Mouse (Mus musculus) frontal cortex, postnatal 14 days (tissue): Measurements from ENCODE around the gene Zfp646.
"Not testable (repeated sequence)": the region's sequence is repeated elsewhere in the genome, so short reads cannot be mapped to it uniquely, and the experiment has no call there.

ENCODE experiments used
- DNase-seq, 2 experiments: peaks; one replicate each; pipeline ENCODE4 v3.0.0; 2022; ENCODE audit warnings: low spot score in 2 of 2

Gene Zfp646

DNA sequence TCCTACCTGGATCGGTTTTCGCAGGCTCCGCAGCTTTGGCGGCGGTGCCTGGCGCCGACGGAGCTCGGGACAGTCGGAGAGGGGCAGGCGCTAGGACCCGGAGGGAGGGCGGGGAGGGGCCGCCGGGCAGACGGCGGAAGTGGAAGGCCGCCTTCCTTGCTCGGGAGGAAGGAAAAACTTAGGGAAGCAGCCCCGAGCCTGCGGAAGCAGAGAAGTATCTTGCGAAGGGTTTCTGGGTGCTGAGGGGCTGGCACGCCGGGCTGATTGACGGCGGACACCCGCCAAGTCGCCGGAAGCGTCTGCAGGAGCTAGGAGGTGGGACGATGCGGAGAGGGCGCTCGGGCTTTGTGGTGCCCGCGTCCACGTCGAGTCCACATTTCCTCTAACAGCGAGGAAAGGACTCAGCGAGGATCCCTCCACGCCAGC is at the start of gene Zfp646:
Gene Zfp646 (plus strand): TSS at position 181 of the 426 bp plus-strand sequence.
- DNase-seq, result peak; percentile 46 to 51

DNA sequence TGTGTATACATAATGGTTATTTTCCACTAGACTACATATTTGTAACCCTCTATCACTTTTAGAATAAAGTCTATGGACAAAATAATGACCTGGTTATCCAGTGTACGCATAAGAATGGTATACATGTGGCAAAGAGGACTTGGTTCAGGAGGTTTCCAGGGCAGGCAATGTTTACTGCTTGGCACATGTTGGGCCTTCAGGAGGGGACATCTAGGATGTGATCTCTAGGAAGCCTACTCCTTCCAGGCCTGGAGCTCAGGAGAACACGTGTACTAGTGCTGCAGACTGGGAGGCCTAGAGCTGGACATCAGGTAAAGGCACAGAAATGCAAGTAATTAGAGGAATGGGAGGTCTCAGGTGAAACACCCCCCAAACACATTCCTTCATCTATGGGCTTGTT is 40.5 kb upstream of the Zfp646 start:
- no peak for DNase-seq

GRCm38 (mm10) chr7:127837473-127837872 is 38.5 kb upstream of the Zfp646 start:
- no peak for DNase-seq

- DNase-seq, result not testable (repeated sequence)
Observed at GRCm38 (mm10) chr7:127837878-127838277, 38.1 kb upstream of the Zfp646 start.

- DNase-seq, result not testable (repeated sequence)
Observed at GRCm38 (mm10) chr7:127840031-127840430, 36.0 kb upstream of the Zfp646 start.

GRCm38 (mm10) chr7:127840886-127841285 is 35.1 kb upstream of the Zfp646 start:
- peak in 1 of 2 experiments; percentile 63 for DNase-seq

DNA sequence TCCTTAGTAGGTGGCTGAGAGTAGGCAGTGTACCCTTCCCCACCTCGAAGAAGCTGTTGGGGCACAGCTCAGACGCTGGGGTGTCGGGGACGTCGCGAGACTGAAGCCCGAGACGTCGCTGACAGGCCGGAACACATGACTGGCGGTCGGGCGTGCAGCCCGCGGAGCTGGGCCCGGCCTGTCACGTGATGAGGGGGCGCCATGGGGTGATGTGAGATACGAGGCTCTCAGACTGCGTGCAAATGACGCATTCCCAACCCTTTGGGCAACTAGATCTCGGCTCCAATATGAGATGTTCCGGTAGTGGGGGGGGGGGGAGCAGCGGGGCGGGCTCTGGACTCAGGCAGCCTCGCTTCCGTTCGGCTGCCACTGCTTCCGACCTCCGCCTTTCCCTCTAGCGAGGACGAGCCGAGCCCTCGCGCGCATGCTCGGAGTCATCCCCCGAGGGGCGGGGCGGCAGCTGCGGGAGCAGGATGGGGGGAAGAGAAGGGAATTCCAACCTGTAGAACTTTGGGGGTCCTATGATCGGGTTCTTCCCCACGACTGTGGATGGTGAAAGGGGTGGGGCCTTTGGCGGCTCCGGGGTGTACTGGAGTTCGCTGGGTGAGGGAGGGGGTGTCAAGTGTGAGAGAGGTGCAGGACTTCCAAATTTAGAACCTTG is 34.6 kb upstream of the Zfp646 start:
- peak; percentile 95 to 96 for DNase-seq

DNA sequence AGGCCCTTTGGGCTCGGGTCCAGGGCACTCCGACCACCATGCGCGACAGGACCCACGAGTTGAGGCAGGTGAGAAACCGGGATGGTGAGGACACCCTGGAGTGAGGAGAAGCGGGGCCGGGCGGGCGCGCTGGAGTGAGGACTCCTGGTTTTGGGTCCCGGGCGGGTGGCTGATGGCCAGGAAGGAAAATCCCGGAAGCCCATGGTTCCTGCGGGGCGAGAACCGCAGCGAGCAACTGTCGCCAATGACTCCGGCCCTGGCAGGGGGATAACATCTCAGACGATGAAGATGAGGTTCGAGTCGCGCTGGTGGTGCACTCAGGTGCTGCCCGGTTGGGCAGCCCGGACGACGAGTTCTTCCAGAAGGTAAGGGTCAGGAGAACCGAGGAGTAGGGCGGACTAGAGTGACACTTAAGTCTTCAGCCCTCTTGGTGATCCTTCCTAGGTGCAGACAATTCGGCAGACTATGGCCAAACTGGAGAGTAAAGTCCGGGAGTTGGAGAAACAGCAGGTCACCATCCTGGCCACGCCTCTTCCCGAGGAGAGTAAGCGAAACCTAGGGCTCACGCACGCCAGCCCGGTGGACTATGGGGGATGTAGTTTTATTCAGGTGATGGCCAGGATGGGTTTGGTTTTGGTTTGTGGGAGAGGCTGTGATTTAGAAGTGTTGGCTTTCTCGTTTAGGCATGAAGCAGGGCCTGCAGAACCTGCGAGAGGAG is 33.9 kb upstream of the Zfp646 start:
- peak; percentile 56 to 62 for DNase-seq

DNA sequence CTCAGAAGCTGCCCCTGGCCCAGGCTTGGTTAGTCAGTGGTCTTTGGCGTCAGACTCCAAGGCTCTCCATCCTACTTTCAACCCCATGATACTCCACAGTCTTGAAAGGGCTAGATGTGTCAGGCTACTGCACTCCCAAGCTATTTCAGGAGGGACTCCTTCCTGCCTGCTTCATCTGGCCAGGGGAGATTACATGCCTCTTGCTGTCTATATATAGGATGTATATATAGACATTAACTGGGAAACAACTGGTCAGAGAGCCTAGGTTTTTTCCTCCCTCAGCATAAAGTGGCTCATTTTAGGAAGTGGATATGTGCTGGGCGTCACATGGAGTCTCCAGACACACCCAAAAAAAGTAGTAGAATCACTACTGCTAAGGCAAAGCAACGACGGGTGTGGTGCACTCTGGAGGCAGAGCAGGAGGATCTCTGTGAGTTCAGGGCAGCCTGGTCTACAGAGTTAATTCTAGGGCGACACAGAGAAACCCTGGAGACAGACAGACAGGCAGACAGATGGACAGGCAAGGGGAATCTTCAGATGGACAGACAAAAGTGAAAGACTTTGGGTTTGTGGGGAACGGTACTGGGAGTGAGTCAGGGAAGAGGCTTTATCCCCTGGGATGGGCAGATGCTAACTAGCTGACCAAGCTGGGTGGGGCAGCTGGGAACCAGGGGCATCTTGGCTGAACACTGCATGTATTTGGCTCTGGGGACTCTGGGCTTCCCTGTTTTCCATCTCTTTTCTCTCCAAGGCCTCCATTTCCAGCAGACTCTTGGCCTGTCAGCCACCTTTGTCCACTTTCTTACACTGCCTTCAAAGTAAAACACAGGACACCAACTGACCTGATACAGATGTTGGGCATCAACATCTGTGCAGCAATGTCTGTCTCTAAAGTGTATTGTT is 25.8 kb upstream of the Zfp646 start:
- DNase-seq, result no peak

DNA sequence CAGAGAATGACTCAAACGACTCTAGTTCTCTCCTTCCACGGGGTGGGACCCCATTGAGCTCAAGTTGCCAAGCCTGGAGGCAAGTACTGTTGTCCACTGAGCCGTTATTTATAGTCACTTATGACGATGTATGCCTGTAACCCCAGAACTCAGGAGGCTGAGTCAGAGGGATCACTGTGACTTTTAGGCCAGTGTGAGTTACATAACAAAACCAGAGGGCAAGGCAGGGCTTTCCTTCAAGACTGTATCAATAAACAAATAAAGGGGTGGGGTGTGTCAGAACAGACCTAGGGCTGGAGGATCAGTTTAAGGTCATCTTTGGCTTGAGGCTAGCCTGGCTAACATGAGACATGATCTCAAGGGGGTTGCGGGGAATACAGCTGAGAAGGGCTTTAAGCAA is 25.1 kb upstream of the Zfp646 start:
- no peak for DNase-seq

DNA sequence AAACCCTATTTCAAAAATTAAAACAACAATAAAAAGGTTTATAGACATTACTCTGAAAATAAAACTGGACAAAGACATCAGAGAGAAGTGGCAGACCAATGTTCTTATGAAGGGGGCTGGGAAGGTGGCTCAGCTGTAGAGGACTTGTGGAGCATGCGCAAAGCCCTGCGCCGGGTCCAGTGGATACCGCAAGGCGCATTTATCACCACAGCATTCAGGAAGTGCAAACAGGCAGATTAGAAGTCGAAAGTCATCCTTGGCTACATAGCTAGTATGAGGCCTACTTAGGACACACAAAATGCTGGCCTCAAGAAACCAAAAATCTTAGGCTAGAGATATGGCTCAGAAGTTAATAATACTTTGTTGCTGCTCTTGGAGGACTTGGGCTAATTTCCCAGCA is 17.8 kb upstream of the Zfp646 start:
- DNase-seq, result no peak

- no peak for DNase-seq
Observed at GRCm38 (mm10) chr7:127866434-127866833, 9.6 kb upstream of the Zfp646 start.

- DNase-seq, result no peak
Observed at GRCm38 (mm10) chr7:127867641-127868040, 8.4 kb upstream of the Zfp646 start.

DNA sequence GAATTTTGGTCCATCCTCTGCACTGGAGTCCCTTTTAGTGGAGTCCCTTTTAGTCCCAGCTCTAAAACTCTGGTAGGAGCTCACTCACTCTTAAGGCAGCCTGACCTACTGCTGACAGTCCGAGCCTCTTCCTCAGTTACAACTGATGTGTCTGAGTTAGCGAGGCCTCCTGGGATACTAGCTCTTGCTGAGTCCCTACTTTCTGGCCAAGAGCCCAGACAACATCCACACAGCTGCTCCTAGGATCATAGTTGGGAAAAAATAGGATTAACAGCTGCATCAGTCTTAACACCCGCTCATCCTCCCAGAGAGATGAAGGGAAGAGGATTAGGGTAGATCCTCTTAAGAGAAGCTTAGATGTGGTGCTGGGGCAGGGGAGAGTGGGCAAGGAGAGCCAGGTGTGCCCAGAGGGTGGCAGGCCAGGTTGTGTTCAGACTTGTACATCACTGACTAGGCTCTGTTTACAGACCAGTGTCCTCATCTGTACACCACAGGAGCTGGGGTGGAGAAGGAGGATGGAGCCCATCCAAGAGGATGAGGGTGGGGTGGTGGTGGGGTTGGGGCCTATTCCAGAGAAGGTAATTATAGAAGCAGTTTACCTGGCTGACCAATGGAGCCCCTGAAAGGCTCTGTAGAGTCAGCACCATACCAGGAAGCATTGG is 6.7 kb upstream of the Zfp646 start:
- DNase-seq, result no peak

DNA sequence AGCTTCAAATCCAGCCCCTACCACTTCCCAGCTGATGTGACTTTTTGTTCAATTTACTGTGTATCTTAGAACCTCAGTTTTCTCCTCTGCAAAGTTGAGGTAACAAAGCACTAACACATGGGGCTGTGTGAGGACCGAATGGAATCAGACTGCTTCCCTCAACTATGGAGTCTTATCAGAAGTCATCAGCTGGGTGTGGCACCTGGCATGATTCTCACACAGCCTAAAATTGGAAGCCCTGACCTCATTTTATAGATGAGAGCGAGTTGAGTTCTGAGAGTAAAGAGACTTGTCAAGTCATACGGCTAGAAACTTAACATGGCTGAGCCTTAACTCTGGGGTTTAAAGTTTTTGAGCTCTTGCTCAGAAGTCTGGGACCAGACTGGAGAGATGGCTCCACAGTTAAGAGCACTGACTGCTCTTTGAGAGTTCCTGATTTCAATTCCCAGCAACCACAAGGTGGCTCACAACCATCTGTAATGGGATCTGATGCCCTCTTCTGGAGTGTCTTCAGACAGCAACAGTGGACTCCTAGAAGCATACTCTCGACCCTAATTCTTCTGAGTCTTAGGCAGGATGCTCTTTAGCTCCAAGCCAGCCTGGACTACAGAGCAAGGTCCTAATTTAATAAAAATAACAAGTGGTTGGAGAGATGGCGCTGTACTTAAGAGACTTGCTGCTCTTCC is 5.7 kb upstream of the Zfp646 start:
- DNase-seq, result no peak

- DNase-seq, result no peak
Observed at GRCm38 (mm10) chr7:127874812-127875626, 1.0 kb upstream of the Zfp646 start.

- peak; percentile 85 to 88 for DNase-seq
Observed at GRCm38 (mm10) chr7:127875627-127876001, 407 bp upstream of the Zfp646 start.

- peak; percentile 85 to 86 for DNase-seq
Observed at GRCm38 (mm10) chr7:127876467-127877348, 687 bp downstream of the Zfp646 start, which contains the start of gene Zfp668. Zfp668 (minus strand) TSS chr7:127876828.

DNA sequence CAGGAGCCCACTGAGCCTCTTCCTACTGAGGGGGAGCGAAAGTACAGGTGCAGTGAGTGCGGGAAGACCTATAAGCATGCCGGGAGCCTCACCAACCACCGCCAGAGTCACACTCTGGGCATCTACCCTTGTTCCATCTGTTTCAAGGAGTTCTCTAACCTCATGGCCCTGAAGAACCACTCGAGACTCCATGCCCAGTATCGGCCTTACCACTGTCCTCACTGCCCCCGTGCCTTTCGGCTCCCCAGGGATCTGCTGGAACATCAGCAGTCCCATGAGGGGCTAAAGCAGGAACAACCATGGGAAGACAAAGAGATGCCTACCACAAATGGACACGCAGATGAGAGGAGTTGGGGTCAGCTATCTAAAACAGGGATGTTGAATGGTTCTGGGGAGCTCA is 3.3 kb downstream of the Zfp646 start:
- DNase-seq, result no peak
